Mouse (Mus musculus) hindbrain, postnatal 0 days (tissue): ENCODE measurements around the gene Fam83f. TPM values are rescaled to one million over a fixed set of nuclear protein-coding genes. Genes with fewer than 3 reads are reported as not detected.

Experiments used
- ATAC-seq: fragments of 200-750 bp; cut with Nextera tagmentation; 2 replicates; pipeline ENCODE4 v1.8.0; 2017; ENCODE audit warnings: mild to moderate bottlenecking, moderate TSS enrichment, moderate library complexity
- DNase-seq: peaks from one replicate; pipeline ENCODE4 v3.0.0-alpha.2; 2015; ENCODE audit warnings: low spot score
- H3K27ac ChIP-seq: fragments of 300-500 bp; sonication (generic); 2 replicates; pipeline ENCODE4 v1.5.1; 2014; ENCODE audit warnings: mild to moderate bottlenecking
- H3K27me3 ChIP-seq: fragments of 300-500 bp; sonication (generic); 2 replicates; pipeline ENCODE4 v1.6.1; 2014; ENCODE audit warnings: low read length, mixed read lengths; ENCODE audit not compliant: insufficient read depth
- H3K36me3 ChIP-seq: fragments of 300-500 bp; sonication (generic); 2 replicates; pipeline ENCODE4 v1.6.1; 2014; ENCODE audit warnings: low read length, mixed read lengths; ENCODE audit not compliant: insufficient read depth
- H3K4me1 ChIP-seq: fragments of 300-500 bp; sonication (generic); 2 replicates; pipeline ENCODE4 v1.6.1; 2014; ENCODE audit warnings: antibody characterized with exemption, low read length, mixed read lengths; ENCODE audit not compliant: insufficient read depth
- H3K4me2 ChIP-seq: fragments of 300-500 bp; sonication (generic); 2 replicates; pipeline ENCODE4 v1.6.1; 2014; ENCODE audit warnings: low read depth, mild to moderate bottlenecking, low read length, moderate library complexity, mixed read lengths
- H3K4me3 ChIP-seq: fragments of 300-500 bp; sonication (generic); 2 replicates; pipeline ENCODE4 v1.5.1; 2014; ENCODE audit warnings: low read length
- H3K9ac ChIP-seq: fragments of 300-500 bp; sonication (generic); replicated peaks from 2 replicates; pipeline ENCODE4 v1.6.1; 2014; ENCODE audit warnings: mild to moderate bottlenecking, low read length, moderate library complexity, mixed read lengths
- H3K9me3 ChIP-seq: fragments of 300-500 bp; sonication (generic); 2 replicates; pipeline ENCODE4 v1.6.1; 2016; ENCODE audit warnings: low read length, mixed read lengths
- CTCF ChIP-seq: IDR thresholded peaks from 2 replicates; pipeline ENCODE4 v1.5.1; 2016; ENCODE audit warnings: antibody characterized with exemption, control low read depth, low read depth
- WGBS: fragments of 180-500 bp; shearing (Covaris S2); extraction: QIAGEN DNeasy Blood & Tissue Kit; methylation state at CpG from one replicate; pipeline ENCODE4 v1.1.7; 2014; 5-methylcytosine and 5-hydroxymethylcytosine counted together
- microRNA-seq, 2 experiments: library from miRNA; unstranded; fragments of <30 nt; microRNA quantifications; one replicate each; pipeline ENCODE4; 2016
- polyA plus RNA-seq: library from polyadenylated mRNA; unstranded; fragments of >200 nt; fragmentation: Nextera tagmentation; extraction: Ambion mirVana; gene quantifications from 2 replicates; pipeline ENCODE4 v1.2.1, GENCODE M21; 2015
- total RNA-seq: library from RNA; depleted of rRNA; stranded (reverse); fragments of >200 nt; gene quantifications from 2 replicates; pipeline ENCODE4 v1.2.3, GENCODE M21; 2014; rRNA removed

The Fam83f gene
- total and polyA plus RNA-seq, 2 experiments from 2014 or later: 0.33 to 0.94 TPM

DNA sequence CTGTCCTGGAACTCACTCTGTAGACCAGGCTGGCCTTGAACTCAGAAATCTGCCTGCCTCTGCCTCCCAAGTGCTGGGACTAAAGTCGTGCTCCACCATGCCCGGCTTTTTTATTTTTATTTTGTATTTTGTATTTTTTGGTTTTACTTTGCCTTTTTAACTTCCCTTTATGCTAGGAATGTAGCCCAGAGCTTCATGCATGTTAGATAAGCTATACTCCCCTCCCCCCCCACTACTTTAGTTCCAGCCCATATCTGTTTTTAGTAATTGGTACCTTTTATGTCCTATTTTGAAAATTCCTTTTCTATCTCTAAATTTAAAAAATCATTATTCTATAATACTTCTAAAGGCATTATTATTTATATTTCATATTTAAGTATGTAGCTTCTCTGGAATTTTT, 66.6 kb downstream of the Fam83f start:
- DNase-seq (no peak), ATAC-seq (no peak)
- no peak overlapping the region for H3K27ac ChIP-seq
- no peak overlapping the region for H3K4me2 ChIP-seq
- no peaks in the 10 kb centered on the region for H3K27me3 ChIP-seq
- no peaks in the 10 kb centered on the region for H3K9me3 ChIP-seq
- no peak for TF ChIP-seq CTCF
- H3K9ac ChIP-seq: no peak overlapping the region
- H3K4me3 ChIP-seq: no peak overlapping the region
- no peaks in the 10 kb centered on the region for H3K36me3 ChIP-seq
- 98% methylated on average over 2 of the region's 2 CpGs for WGBS
- H3K4me1 ChIP-seq: no peaks in the 10 kb centered on the region

DNA sequence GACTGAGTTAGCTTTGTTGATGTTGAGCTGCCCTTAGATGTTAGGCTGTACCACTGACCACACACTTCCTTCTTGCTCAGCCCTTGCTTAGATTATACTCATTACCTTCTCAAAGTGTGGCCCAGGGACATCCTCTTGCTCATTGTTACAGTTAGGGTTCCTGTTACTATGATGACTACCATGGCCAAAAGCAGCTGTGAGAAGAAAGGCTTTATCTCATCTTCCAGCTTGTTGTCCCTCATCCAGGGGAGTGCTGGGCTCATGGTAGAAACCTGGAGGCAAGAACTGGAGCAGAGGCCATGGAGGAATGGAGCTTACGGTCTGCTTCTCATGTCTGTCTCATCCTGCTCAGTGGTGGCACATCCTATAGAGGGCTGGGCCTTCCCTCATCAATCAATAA, 68.3 kb downstream of the Fam83f start:
- no peaks in the 10 kb centered on the region for H3K36me3 ChIP-seq
- ATAC-seq (no peak), DNase-seq (no peak)
- no peaks in the 10 kb centered on the region for H3K27me3 ChIP-seq
- no peak overlapping the region for H3K9ac ChIP-seq
- no peak overlapping the region for H3K4me3 ChIP-seq
- no peaks in the 10 kb centered on the region for H3K9me3 ChIP-seq
- TF ChIP-seq CTCF: no peak
- 84% methylated on average over 1 of the region's 1 CpGs for WGBS
- no peak overlapping the region for H3K27ac ChIP-seq
- no peaks in the 10 kb centered on the region for H3K4me1 ChIP-seq
- H3K4me2 ChIP-seq: no peak overlapping the region

DNA sequence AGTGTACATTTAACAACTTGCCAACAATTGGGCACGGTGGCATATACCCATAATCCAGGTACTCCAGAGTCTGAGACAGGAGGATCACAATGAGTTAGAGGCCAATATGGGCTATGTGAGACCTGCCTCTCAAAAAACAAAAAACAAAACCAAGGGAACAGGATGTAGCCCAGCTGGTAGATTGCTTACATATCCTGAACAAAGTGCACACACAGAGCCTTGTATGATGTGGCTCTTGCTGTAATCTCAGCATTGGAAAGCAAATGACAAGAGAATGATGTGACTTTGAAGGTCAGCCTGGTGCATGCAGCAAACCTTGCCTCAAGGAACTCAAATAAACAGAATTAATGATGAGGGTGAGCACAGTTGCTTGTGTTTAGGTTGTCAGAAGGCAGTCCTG, 70.2 kb downstream of the Fam83f start:
- no peaks in the 10 kb centered on the region for H3K27me3 ChIP-seq
- 87% methylated on average over 1 of the region's 1 CpGs for WGBS
- H3K9ac ChIP-seq: no peak overlapping the region
- H3K4me2 ChIP-seq: no peak overlapping the region
- no peak for ATAC-seq
- H3K27ac ChIP-seq: no peak overlapping the region
- no peak overlapping the region for H3K4me3 ChIP-seq
- no peaks in the 10 kb centered on the region for H3K4me1 ChIP-seq
- H3K36me3 ChIP-seq: no peaks in the 10 kb centered on the region
- no peak for TF ChIP-seq CTCF
- no peaks in the 10 kb centered on the region for H3K9me3 ChIP-seq
- DNase-seq: no peak

DNA sequence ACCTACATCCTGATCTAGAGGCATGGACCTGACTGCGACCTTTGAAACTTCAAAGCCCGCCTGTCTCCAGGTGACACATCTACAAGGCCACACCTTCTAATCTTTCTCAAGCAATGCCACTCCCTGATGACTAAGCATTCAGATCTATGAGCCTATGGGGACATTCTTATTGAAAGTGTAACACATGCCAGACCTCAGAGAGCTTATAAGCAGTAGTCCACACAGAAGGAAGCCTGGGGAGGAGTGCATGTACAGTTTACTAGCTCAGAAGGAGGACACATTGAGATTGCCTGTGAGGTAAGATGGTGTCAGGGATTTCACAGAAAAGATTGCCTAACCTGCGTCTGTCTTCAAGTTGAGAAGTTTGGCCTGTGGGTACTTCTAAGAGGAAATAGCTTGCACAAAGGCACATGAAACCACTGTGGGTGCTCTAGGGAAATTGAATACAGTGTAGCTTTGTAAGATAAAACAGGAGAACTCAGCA, 71.4 kb downstream of the Fam83f start:
- no peak overlapping the region for H3K9ac ChIP-seq
- H3K36me3 ChIP-seq: no peaks in the 10 kb centered on the region
- no peaks in the 10 kb centered on the region for H3K9me3 ChIP-seq
- H3K4me1 ChIP-seq: no peaks in the 10 kb centered on the region
- ATAC-seq (no peak), DNase-seq (no peak)
- WGBS: 91% methylated on average over 3 of the region's 3 CpGs
- no peaks in the 10 kb centered on the region for H3K27me3 ChIP-seq
- H3K4me2 ChIP-seq: no peak overlapping the region
- no peak overlapping the region for H3K27ac ChIP-seq
- no peak overlapping the region for H3K4me3 ChIP-seq
- no peak for TF ChIP-seq CTCF

DNA sequence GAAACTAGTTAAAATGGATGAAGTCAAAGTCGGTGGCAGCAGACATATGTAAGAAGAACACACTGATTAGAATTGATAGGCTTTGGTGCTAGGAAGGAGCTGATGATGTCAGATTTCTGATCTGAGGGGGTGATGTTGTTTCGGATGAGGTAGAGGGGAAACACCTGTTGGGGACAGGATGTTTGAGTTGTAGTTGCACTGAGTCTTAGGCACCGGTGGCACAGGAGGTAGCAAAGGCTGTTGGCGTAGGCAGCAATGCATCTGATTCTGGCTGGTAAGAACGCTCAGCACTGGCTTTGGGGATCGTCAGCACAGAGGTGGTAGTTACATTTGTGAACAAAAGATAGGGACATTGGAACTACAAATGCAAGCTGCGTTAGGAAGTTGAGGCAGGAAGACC, 72.0 kb downstream of the Fam83f start:
- Histone ChIP-seq H3K4me3 (no peak overlapping the region), H3K27me3 (no peaks in the 10 kb centered on the region), H3K36me3 (no peaks in the 10 kb centered on the region), H3K9me3 (no peaks in the 10 kb centered on the region), H3K9ac (no peak overlapping the region), H3K4me1 (no peaks in the 10 kb centered on the region), H3K4me2 (no peak overlapping the region), H3K27ac (no peak overlapping the region)
- ATAC-seq (no peak), DNase-seq (no peak)
- TF ChIP-seq CTCF: no peak
- WGBS: 90% methylated on average over 7 of the region's 7 CpGs

DNA sequence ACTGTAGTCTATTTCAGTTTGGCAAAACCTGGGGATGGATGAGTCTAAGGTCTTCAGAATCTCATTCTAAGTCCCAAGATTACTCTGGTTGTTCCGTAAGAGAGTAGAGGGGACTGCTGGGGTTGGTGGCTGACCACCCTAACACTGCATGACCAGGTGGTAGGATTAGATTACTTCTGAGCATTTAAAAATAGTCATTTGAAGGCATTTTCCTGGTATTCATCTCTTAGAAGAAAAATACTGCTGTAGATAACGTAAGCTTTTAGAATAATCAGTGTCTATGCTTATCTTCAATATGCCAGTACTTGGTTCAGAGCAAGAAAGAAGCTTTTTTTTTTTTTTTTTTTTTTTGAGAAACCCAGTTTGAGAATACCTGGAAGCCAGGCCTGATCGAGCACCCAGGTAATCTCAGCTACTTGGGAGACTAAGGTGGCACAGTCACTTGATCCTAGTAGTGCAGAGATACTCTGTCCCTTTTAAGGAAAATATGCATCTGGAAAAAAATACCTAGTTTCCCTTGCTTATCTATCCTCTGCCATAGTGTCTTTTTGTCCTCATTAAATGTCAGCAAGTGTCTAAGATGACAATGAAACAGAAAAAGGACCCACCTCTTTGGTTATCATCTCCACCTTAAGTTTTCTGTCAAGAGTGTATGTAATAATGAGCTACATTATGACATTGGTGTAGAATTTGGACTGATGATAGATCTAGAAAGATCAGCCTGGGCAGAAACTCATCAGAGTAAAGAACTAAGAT, 73.2 kb downstream of the Fam83f start:
- no peak for ATAC-seq

DNA sequence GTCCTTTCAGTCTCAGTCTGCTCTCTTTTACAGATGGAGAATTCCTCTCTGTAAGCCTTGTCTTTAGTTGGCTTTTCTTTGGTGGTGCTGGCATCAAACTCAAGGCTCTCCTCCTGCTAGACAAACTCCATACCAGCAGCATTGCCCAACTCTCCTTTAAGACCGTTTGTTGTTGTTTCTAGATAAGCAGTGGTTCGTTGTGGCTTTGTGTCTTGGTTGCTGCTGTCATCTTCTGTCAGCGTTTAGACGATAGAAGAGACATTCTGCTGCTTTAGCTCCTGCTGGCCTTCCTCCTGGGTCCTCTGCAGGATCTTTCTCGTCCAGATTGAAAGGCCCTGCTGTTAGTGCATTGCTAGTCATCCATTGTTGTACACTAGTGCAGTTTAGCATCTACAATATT, 77.3 kb downstream of the Fam83f start:
- no peak for ATAC-seq
- H3K4me1 ChIP-seq: no peaks in the 10 kb centered on the region
- no peak overlapping the region for H3K9ac ChIP-seq
- H3K9me3 ChIP-seq: no peaks in the 10 kb centered on the region
- DNase-seq: no peak
- WGBS: 60% methylated on average over 5 of the region's 5 CpGs
- H3K4me3 ChIP-seq: no peak overlapping the region
- no peaks in the 10 kb centered on the region for H3K27me3 ChIP-seq
- no peaks in the 10 kb centered on the region for H3K36me3 ChIP-seq
- no peak for TF ChIP-seq CTCF
- no peak overlapping the region for H3K4me2 ChIP-seq
- no peak overlapping the region for H3K27ac ChIP-seq

More for the DNA sequence above, 73.2 kb downstream of the Fam83f start:
- no peaks in the 10 kb centered on the region for H3K9me3 ChIP-seq
- no peak overlapping the region for H3K4me3 ChIP-seq
- no peak overlapping the region for H3K9ac ChIP-seq
- H3K27ac ChIP-seq: no peak overlapping the region
- H3K4me2 ChIP-seq: no peak overlapping the region
- no peak for TF ChIP-seq CTCF
- 92% methylated on average over 3 of the region's 3 CpGs for WGBS
- no peaks in the 10 kb centered on the region for H3K27me3 ChIP-seq
- DNase-seq: no peak
- no peaks in the 10 kb centered on the region for H3K4me1 ChIP-seq
- H3K36me3 ChIP-seq: no peaks in the 10 kb centered on the region

Small RNA genes within 50 kb of the gene (microRNA-seq; reads per million reads assigned to microRNA genes)
- gene Mir6957: 0 reads per million in 2 experiments

Other genes with a start within 250 kb of the Fam83f start
- gene Enthd1, start 106.7 kb upstream of the Fam83f start, total RNA-seq: not detected in 2 replicates
- not detected in 2 replicates for gene Enthd1, start 106.7 kb upstream of the Fam83f start, polyA plus RNA-seq
- 0.05 and 1.6 TPM in 2 replicates for gene Grap2, start 99.3 kb upstream of the Fam83f start, total RNA-seq
- 0.11 TPM in 1 of 2 replicates, not detected in the other for gene Grap2, start 99.3 kb upstream of the Fam83f start, polyA plus RNA-seq
- 27.2 and 33.5 TPM in 2 replicates for gene Tnrc6b, start 39.5 kb downstream of the Fam83f start, total RNA-seq
- gene Tnrc6b, start 39.5 kb downstream of the Fam83f start, polyA plus RNA-seq: 30.8 and 32.2 TPM in 2 replicates